Comparison of ENCODE assay signal across 9 mouse cellular contexts in genomic region chr4:133728256-133728655, GRCm38 (mm10). TPM values are rescaled to one million over a fixed set of nuclear protein-coding genes. Genes with fewer than 3 reads are reported as not detected.
DNase-seq lines count a peak whose midpoint lies in the region; ATAC-seq and TF ChIP-seq lines count a peak whose summit lies in the region.
"Had no signal": no experiment of that assay in that cellular context is flagged by ENCODE, and none has a peak within 500 bp of the region (broad histone marks: within the 10 kb centered on the region; RNA-seq: fewer than 3 reads in every experiment).

No protein-coding gene starts in this region.

- no peak for DNase-seq in hindbrain, embryonic 10.5 days (ENCODE audit: low spot score)
- peak; percentile 33 for DNase-seq in embryo, embryonic 10.5 days (ENCODE audit: low spot score)
- DNase-seq in limb, embryonic 10.5 days (ENCODE audit: low spot score) = no peak
- DNase-seq in left cerebral cortex, postnatal 25 days (ENCODE audit: low spot score in 2 of 2) = no peak
- DNase-seq in kidney, postnatal 25 days = no peak
- DNase-seq: kidney, postnatal 10 days had no signal

- no peaks in the 10 kb centered on the region for H3K27me3 ChIP-seq in hindbrain, embryonic 10.5 days (ENCODE audit: insufficient read depth, poor library complexity, severe bottlenecking)
- H3K27me3 ChIP-seq in hindbrain, embryonic 12.5 days = no peaks in the 10 kb centered on the region
- no peaks in the 10 kb centered on the region for H3K27me3 ChIP-seq in E14TG2a.4 (ENCODE audit: insufficient read depth, low read length)
- no peaks in the 10 kb centered on the region for H3K27me3 ChIP-seq in limb, embryonic 10.5 days (ENCODE audit: low read depth, poor library complexity, severe bottlenecking)

- no peak for TF ChIP-seq CTCF in E14TG2a.4 (conservative IDR thresholded peaks at IDR 0.05; ENCODE audit: low read length)

- no peak overlapping the region for H3K9ac ChIP-seq in hindbrain, embryonic 12.5 days

- ATAC-seq in hindbrain, embryonic 12.5 days (ENCODE audit: low FRiP score) = no peak

- peaks cover 63% of the 10 kb centered on the region for H3K4me1 ChIP-seq in hindbrain, embryonic 10.5 days (replicated peaks)
- peaks cover 65% of the 10 kb centered on the region for H3K4me1 ChIP-seq in hindbrain, embryonic 12.5 days
- H3K4me1 ChIP-seq in E14TG2a.4 (replicated peaks; ENCODE audit: low read depth, low read length) = peaks cover 99% of the 10 kb centered on the region
- peaks cover 57% of the 10 kb centered on the region for H3K4me1 ChIP-seq in limb, embryonic 10.5 days

- intact Hi-C loops in left cerebral cortex, postnatal 25 days (cut with DNase I) = loop anchor here (2.0 kb wide), 2 partner anchors 29 to 55 kb away; partner anchors contain the start of genes Arid1a and Pigv

- no peak overlapping the region for H3K4me3 ChIP-seq in hindbrain, embryonic 10.5 days
- H3K4me3 ChIP-seq in hindbrain, embryonic 12.5 days = no peak overlapping the region
- 0 out of 2 replicates have a peak overlapping the region, but pooled peaks have one; percentile 48 for H3K4me3 ChIP-seq in E14TG2a.4 (replicated peaks; ENCODE audit: low read length)
- H3K4me3 ChIP-seq in limb, embryonic 10.5 days = peak overlapping the region; percentile 37; the same call in 1 of the 2 replicates
- H3K4me3 ChIP-seq: erythroblast, embryonic 14.5 days had no signal

- no peaks in the 10 kb centered on the region for H3K9me3 ChIP-seq in hindbrain, embryonic 10.5 days
- no peaks in the 10 kb centered on the region for H3K9me3 ChIP-seq in hindbrain, embryonic 12.5 days (replicated peaks)
- H3K9me3 ChIP-seq in E14TG2a.4 (ENCODE audit: low read length) = no peaks in the 10 kb centered on the region
- no peaks in the 10 kb centered on the region for H3K9me3 ChIP-seq in limb, embryonic 10.5 days (replicated peaks)

- peaks cover 50% of the 10 kb centered on the region for H3K36me3 ChIP-seq in hindbrain, embryonic 10.5 days
- H3K36me3 ChIP-seq in hindbrain, embryonic 12.5 days = 0 out of 2 replicates have a peak, but pooled peaks cover 7% of the 10 kb centered on the region
- peaks cover 88% of the 10 kb centered on the region for H3K36me3 ChIP-seq in E14TG2a.4 (ENCODE audit: insufficient read depth, low read length)
- peaks cover 49% of the 10 kb centered on the region for H3K36me3 ChIP-seq in limb, embryonic 10.5 days

- 70% methylated on average over 9 of the region's 9 CpGs for WGBS in hindbrain, embryonic 10.5 days
- 59% methylated on average over 9 of the region's 9 CpGs for WGBS in hindbrain, embryonic 12.5 days
- 12% methylated on average over 9 of the region's 9 CpGs for WGBS in limb, embryonic 10.5 days

- H3K27ac ChIP-seq in hindbrain, embryonic 10.5 days = peak overlapping the region; percentile 50; the same call in 1 of the 2 replicates
- H3K27ac ChIP-seq in hindbrain, embryonic 12.5 days = no peak overlapping the region
- H3K27ac ChIP-seq in limb, embryonic 10.5 days = no peak overlapping the region; the same call in 1 of the 2 replicates

- H3K4me2 ChIP-seq in hindbrain, embryonic 12.5 days (replicated peaks) = no peak overlapping the region

RNA-seq across cellular contexts. Expression of gene Arid1a, which starts 28.3 kb away (rescaled TPM):
- polyA plus RNA-seq in hindbrain, embryonic 10.5 days (2016; fragmentation: Nextera tagmentation; extraction: Ambion mirVana) = 36.0 and 37.5 TPM in 2 replicates
- polyA plus RNA-seq in hindbrain, embryonic 12.5 days (2016; fragmentation: Nextera tagmentation; extraction: Ambion mirVana) = 41.9 and 44.3 TPM in 2 replicates
- polyA plus RNA-seq in limb, embryonic 10.5 days (2016; fragmentation: Nextera tagmentation; extraction: Ambion mirVana) = 42.1 and 46.6 TPM in 2 replicates
- 10 to 100 TPM; 81.0 to 88.3 TPM for total RNA-seq in left cerebral cortex, postnatal 25 days (2021)

RNA-seq across cellular contexts. Expression of gene Pigv, which starts 55.8 kb away (rescaled TPM):
- 14.5 and 16.8 TPM in 2 replicates for polyA plus RNA-seq in hindbrain, embryonic 10.5 days (2016; fragmentation: Nextera tagmentation; extraction: Ambion mirVana)
- polyA plus RNA-seq in hindbrain, embryonic 12.5 days (2016; fragmentation: Nextera tagmentation; extraction: Ambion mirVana) = 16.6 and 18.6 TPM in 2 replicates
- 17.9 and 19.6 TPM in 2 replicates for polyA plus RNA-seq in limb, embryonic 10.5 days (2016; fragmentation: Nextera tagmentation; extraction: Ambion mirVana)
- 1 to 10 TPM; 6.9 to 7.4 TPM for total RNA-seq in left cerebral cortex, postnatal 25 days (2021)

Comparison
In these comparisons a context has a peak if more than half of its experiments do, and no peak if none do; other contexts are left out.
1. H3K4me3 ChIP-seq: peak in E14TG2a.4 (single experiment) and limb, embryonic 10.5 days (single experiment); none in hindbrain, embryonic 10.5 days (single experiment) and hindbrain, embryonic 12.5 days (single experiment).